Mouse (Mus musculus): Measurements from ENCODE around the gene Syna. TPM values are rescaled to one million over a fixed set of nuclear protein-coding genes. Genes with fewer than 3 reads are reported as not detected.

The Syna gene
- polyA plus RNA-seq, 1 experiment = 0.59 TPM

- DNase-seq (ENCODE audit: low read depth) = no peak
Measured at GRCm38 (mm10) chr5:134567445-134567844, 7.5 kb upstream of the Syna start.

GRCm38 (mm10) chr5:134565696-134566095 lies 5.7 kb upstream of the Syna start:
- no peak for DNase-seq (ENCODE audit: low read depth)

- no peak for DNase-seq (ENCODE audit: low read depth)
Measured at GRCm38 (mm10) chr5:134564272-134564671, 4.3 kb upstream of the Syna start.

GRCm38 (mm10) chr5:134560450-134561171 lies 640 bp upstream of the Syna start:
- DNase-seq (ENCODE audit: low read depth) = no peak

- DNase-seq (ENCODE audit: low read depth) = no peak
Measured at GRCm38 (mm10) chr5:134555463-134556164, 4.4 kb downstream of the Syna start.

- no peak for DNase-seq (ENCODE audit: low read depth)
Measured at GRCm38 (mm10) chr5:134553951-134554546, 5.9 kb downstream of the Syna start.

- no peak for DNase-seq (ENCODE audit: low read depth)
Measured at GRCm38 (mm10) chr5:134552110-134552972, 7.6 kb downstream of the Syna start, which contains the start of gene Clip2. Clip2 (minus strand) TSS chr5:134552434.

GRCm38 (mm10) chr5:134551233-134552109 lies 8.5 kb downstream of the Syna start:
- no peak for DNase-seq (ENCODE audit: low read depth)

- DNase-seq (ENCODE audit: low read depth) = no peak
Measured at GRCm38 (mm10) chr5:134550836-134551232, 9.1 kb downstream of the Syna start.

GRCm38 (mm10) chr5:134549640-134550168 lies 10.3 kb downstream of the Syna start:
- no peak for DNase-seq (ENCODE audit: low read depth)

- no peak for DNase-seq (ENCODE audit: low read depth)
Measured at GRCm38 (mm10) chr5:134548306-134548705, 11.7 kb downstream of the Syna start.

GRCm38 (mm10) chr5:134546790-134547189 lies 13.2 kb downstream of the Syna start:
- no peak for DNase-seq (ENCODE audit: low read depth)

- no peak for DNase-seq (ENCODE audit: low read depth)
Measured at GRCm38 (mm10) chr5:134545242-134545629, 14.7 kb downstream of the Syna start.

GRCm38 (mm10) chr5:134544516-134545241 lies 15.3 kb downstream of the Syna start:
- no peak for DNase-seq (ENCODE audit: low read depth)

- no peak for DNase-seq (ENCODE audit: low read depth)
Measured at GRCm38 (mm10) chr5:134541640-134542039, 18.3 kb downstream of the Syna start.

- DNase-seq (ENCODE audit: low read depth) = peak; percentile 69
Measured at GRCm38 (mm10) chr5:134540881-134541280, 19.1 kb downstream of the Syna start.

- no peak for DNase-seq (ENCODE audit: low read depth)
Measured at GRCm38 (mm10) chr5:134539891-134540290, 20.1 kb downstream of the Syna start.

GRCm38 (mm10) chr5:134536036-134536435 lies 23.9 kb downstream of the Syna start:
- no peak for DNase-seq (ENCODE audit: low read depth)

- DNase-seq (ENCODE audit: low read depth) = no peak
Measured at GRCm38 (mm10) chr5:134532417-134532816, 27.6 kb downstream of the Syna start.

- no peak for DNase-seq (ENCODE audit: low read depth)
Measured at GRCm38 (mm10) chr5:134531585-134531984, 28.4 kb downstream of the Syna start.

All from gonadal fat pad, adult 2 months (tissue).